Mouse (Mus musculus) urinary bladder, adult 2 months (tissue): ENCODE measurements at regions not wholly inside any gene's neighbourhood (a gene's known extent, or its start where the extent isn't known, plus 50 kb on each side); places are given as distances from the start of the nearest gene placed in this dataset.

ENCODE experiments used
- DNase-seq: peaks from one replicate; pipeline ENCODE4 v3.0.0; 2022; ENCODE audit warnings: low spot score

DNA sequence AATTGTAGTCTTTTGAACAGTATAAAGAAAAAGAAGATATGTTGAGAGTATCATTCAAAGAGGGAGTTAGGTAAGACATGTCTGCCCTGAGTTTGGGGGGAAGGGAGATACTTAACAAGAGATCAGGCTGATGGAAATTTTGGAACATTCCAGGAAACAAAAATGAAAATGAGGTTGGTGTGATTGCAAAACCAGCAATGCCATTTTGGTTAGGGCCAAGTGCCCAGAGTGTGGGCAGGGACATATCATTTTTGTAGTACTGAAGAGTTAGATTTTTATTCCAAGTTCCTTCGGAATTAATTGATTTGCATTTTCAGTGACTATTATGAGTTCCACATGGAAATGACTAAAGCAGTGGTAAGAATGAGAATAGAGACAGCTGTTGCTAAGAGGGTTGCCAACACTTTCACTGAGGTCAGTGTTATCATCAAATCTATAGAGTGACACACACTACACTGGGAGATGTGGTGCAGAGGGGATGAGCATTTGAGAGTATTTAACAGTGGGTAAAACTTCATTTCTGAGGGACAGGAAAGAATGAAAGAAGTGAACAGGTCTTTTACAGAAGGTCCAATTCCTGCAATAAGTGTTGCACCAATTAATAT is 105.1 kb upstream of the Erbb4 start:
- DNase-seq, result no peak

DNA sequence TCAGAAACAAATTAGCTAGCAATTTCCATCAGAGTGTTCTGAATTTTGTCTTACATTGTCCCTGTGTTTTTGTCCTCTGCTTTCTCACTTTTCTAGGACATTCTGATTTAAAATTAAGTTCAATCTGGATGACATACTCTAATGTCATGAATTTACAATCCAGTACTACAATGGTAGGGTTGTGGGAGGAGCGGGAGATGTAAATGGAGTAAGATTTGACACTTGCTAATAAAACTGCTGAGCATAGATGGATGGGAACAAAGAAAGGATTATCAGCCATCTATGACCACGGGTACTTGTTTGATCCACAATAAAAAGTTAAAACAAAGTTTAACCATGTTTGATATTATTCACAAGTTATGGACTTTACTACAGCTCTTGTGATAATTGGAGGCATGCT is 94.9 kb upstream of the Erbb4 start:
- DNase-seq, result no peak

DNA sequence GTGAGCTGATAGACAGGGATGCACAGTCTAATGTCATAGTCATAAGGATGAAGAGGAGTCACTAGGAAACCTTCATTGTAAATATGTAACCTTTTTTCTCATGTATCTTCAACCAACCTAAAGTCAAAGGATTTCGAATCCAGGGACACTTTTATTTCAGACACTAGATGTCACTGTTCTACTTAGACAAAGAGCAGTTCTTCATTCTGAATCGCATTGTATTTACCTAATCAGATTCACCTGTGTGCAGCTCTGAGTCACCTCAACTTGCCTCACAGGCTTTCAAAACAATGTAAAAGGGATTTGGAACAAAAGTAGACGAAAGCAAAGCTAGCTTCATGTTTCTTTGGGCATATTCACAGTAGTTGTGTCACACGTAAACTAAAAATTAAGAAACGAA is 57.3 kb upstream of the Erbb4 start:
- no peak for DNase-seq
